Mouse (Mus musculus) E14TG2a.4 (cell line): ENCODE data around the gene Htr2a.

Source experiments
- CTCF ChIP-seq: conservative IDR thresholded peaks from 2 replicates; pipeline ENCODE4 v1.5.1; 2014; ENCODE audit warnings: low read length
- POU5F1 ChIP-seq: IDR thresholded peaks from 2 replicates; pipeline ENCODE4 v1.6.1; 2014; ENCODE audit warnings: low read length, borderline replicate concordance

- no peak for TF ChIP-seq CTCF
- no peak for TF ChIP-seq POU5F1
Observed at GRCm38 (mm10) chr14:74697432-74697831, 56.8 kb downstream of the Htr2a start.
